Mouse (Mus musculus) neural tube, embryonic 14.5 days (tissue): ENCODE data around the gene Mpzl2. TPM values are rescaled to one million over a fixed set of nuclear protein-coding genes. Genes with fewer than 3 reads are reported as not detected.

ENCODE experiments used
- ATAC-seq: fragments of 200-750 bp; cut with Nextera tagmentation; 2 replicates; pipeline ENCODE4 v1.8.0; 2017; ENCODE audit warnings: low read depth, mild to moderate bottlenecking, moderate TSS enrichment, moderate library complexity
- H3K27ac ChIP-seq: fragments of 300-500 bp; sonication (generic); 2 replicates; pipeline ENCODE4 v1.5.1; 2014; ENCODE audit warnings: low read depth, mild to moderate bottlenecking, control low read depth, low read length, moderate library complexity, mixed read lengths
- H3K27me3 ChIP-seq: fragments of 300-500 bp; sonication (generic); 2 replicates; pipeline ENCODE4 v1.6.1; 2014; ENCODE audit warnings: low read length; ENCODE audit not compliant: control insufficient read depth, insufficient read depth
- H3K36me3 ChIP-seq: fragments of 300-500 bp; sonication (generic); 2 replicates; pipeline ENCODE4 v1.6.1; 2014; ENCODE audit warnings: low read length, mixed read lengths; ENCODE audit not compliant: control insufficient read depth, insufficient read depth
- H3K4me1 ChIP-seq: fragments of 300-500 bp; sonication (generic); 2 replicates; pipeline ENCODE4 v1.6.1; 2014; ENCODE audit warnings: low read length; ENCODE audit not compliant: control insufficient read depth, insufficient read depth
- H3K4me2 ChIP-seq: fragments of 300-500 bp; sonication (generic); 2 replicates; pipeline ENCODE4 v1.6.1; 2014; ENCODE audit warnings: mild to moderate bottlenecking, low read depth, low read length, control low read depth
- H3K4me3 ChIP-seq: fragments of 300-500 bp; sonication (generic); 2 replicates; pipeline ENCODE4 v1.5.1; 2014; ENCODE audit warnings: low read depth, low read length, control low read depth, mixed read lengths
- H3K9ac ChIP-seq: fragments of 300-500 bp; sonication (generic); replicated peaks from 2 replicates; pipeline ENCODE4 v1.6.1; 2014; ENCODE audit warnings: low read depth, mild to moderate bottlenecking, control low read depth, low read length, mixed read lengths
- H3K9me3 ChIP-seq: fragments of 300-500 bp; sonication (generic); 2 replicates; pipeline ENCODE4 v1.6.1; 2016; ENCODE audit warnings: low read length; ENCODE audit not compliant: control insufficient read depth
- WGBS: fragments of 180-500 bp; shearing (Covaris S2); extraction: QIAGEN DNeasy Blood & Tissue Kit; methylation state at CpG from one replicate; pipeline ENCODE4 v1.1.7; 2014; 5-methylcytosine and 5-hydroxymethylcytosine counted together
- polyA plus RNA-seq: library from polyadenylated mRNA; unstranded; fragments of >200 nt; fragmentation: Nextera tagmentation; extraction: Ambion mirVana; gene quantifications from 2 replicates; pipeline ENCODE4 v1.2.1, GENCODE M21; 2014

The Mpzl2 gene
- polyA plus RNA-seq, 1 experiment from 2014 or later, result not detected

- no peaks in the 10 kb centered on the region for H3K36me3 ChIP-seq
- H3K4me1 ChIP-seq, result no peaks in the 10 kb centered on the region
- H3K9ac ChIP-seq, result no peak overlapping the region
- H3K4me2 ChIP-seq, result no peak overlapping the region
- no peak for ATAC-seq
- H3K27ac ChIP-seq, result no peak overlapping the region
- no peaks in the 10 kb centered on the region for H3K9me3 ChIP-seq
- no peak overlapping the region for H3K4me3 ChIP-seq
- no peaks in the 10 kb centered on the region for H3K27me3 ChIP-seq
These were observed 48.4 kb downstream of the Mpzl2 start for GRCm38 (mm10) chr9:45088040-45088439.

GRCm38 (mm10) chr9:45090811-45091210 lies 51.2 kb downstream of the Mpzl2 start:
- no peaks in the 10 kb centered on the region for H3K4me1 ChIP-seq
- no peak for ATAC-seq
- H3K4me2 ChIP-seq, result no peak overlapping the region
- 72% methylated on average over 3 of the region's 3 CpGs for WGBS
- no peaks in the 10 kb centered on the region for H3K9me3 ChIP-seq
- H3K4me3 ChIP-seq, result no peak overlapping the region
- no peaks in the 10 kb centered on the region for H3K27me3 ChIP-seq
- no peak overlapping the region for H3K27ac ChIP-seq
- no peak overlapping the region for H3K9ac ChIP-seq
- no peaks in the 10 kb centered on the region for H3K36me3 ChIP-seq

GRCm38 (mm10) chr9:45092641-45093040 lies 53.0 kb downstream of the Mpzl2 start:
- Histone ChIP-seq H3K9ac (no peak overlapping the region), H3K27me3 (no peaks in the 10 kb centered on the region), H3K27ac (no peak overlapping the region), H3K9me3 (no peaks in the 10 kb centered on the region), H3K36me3 (no peaks in the 10 kb centered on the region), H3K4me2 (no peak overlapping the region), H3K4me3 (no peak overlapping the region), H3K4me1 (no peaks in the 10 kb centered on the region)
- no peak for ATAC-seq
- 70% methylated on average over 4 of the region's 4 CpGs for WGBS

- 79% methylated on average over 6 of the region's 6 CpGs for WGBS
- Histone ChIP-seq H3K27ac (no peak overlapping the region), H3K4me2 (no peak overlapping the region), H3K27me3 (no peaks in the 10 kb centered on the region), H3K36me3 (no peaks in the 10 kb centered on the region), H3K4me3 (no peak overlapping the region), H3K9ac (no peak overlapping the region), H3K9me3 (no peaks in the 10 kb centered on the region), H3K4me1 (no peaks in the 10 kb centered on the region)
- no peak for ATAC-seq
These were observed 55.7 kb downstream of the Mpzl2 start for GRCm38 (mm10) chr9:45095149-45095937.

- WGBS, result 90% methylated on average over 5 of the region's 5 CpGs
These were observed 58.3 kb downstream of the Mpzl2 start for GRCm38 (mm10) chr9:45097877-45098276.

GRCm38 (mm10) chr9:45098426-45098825 lies 58.8 kb downstream of the Mpzl2 start:
- Histone ChIP-seq H3K36me3 (no peaks in the 10 kb centered on the region), H3K4me1 (no peaks in the 10 kb centered on the region)

More at GRCm38 (mm10) chr9:45097877-45098276, 58.3 kb downstream of the Mpzl2 start:
- Histone ChIP-seq H3K4me1 (no peaks in the 10 kb centered on the region), H3K27me3 (no peaks in the 10 kb centered on the region), H3K4me3 (no peak overlapping the region), H3K9ac (no peak overlapping the region), H3K9me3 (no peaks in the 10 kb centered on the region), H3K36me3 (no peaks in the 10 kb centered on the region), H3K27ac (no peak overlapping the region), H3K4me2 (no peak overlapping the region)
- ATAC-seq, result no peak

GRCm38 (mm10) chr9:45102528-45102927 lies 62.9 kb downstream of the Mpzl2 start:
- Histone ChIP-seq H3K9me3 (no peaks in the 10 kb centered on the region), H3K27ac (no peak overlapping the region), H3K27me3 (no peaks in the 10 kb centered on the region), H3K9ac (no peak overlapping the region), H3K4me1 (no peaks in the 10 kb centered on the region), H3K4me3 (no peak overlapping the region), H3K4me2 (no peak overlapping the region), H3K36me3 (no peaks in the 10 kb centered on the region)
- WGBS, result 84% methylated on average over 1 of the region's 1 CpGs
- no peak for ATAC-seq

More at GRCm38 (mm10) chr9:45098426-45098825, 58.8 kb downstream of the Mpzl2 start:
- Histone ChIP-seq H3K4me2 (no peak overlapping the region), H3K9ac (no peak overlapping the region), H3K4me3 (no peak overlapping the region), H3K27ac (no peak overlapping the region), H3K27me3 (no peaks in the 10 kb centered on the region), H3K9me3 (no peaks in the 10 kb centered on the region)
- 65% methylated on average over 3 of the region's 3 CpGs for WGBS
- ATAC-seq, result no peak

GRCm38 (mm10) chr9:45103211-45103979 lies 63.8 kb downstream of the Mpzl2 start:
- no peak overlapping the region for H3K9ac ChIP-seq
- no peak for ATAC-seq
- no peaks in the 10 kb centered on the region for H3K27me3 ChIP-seq
- no peak overlapping the region for H3K4me2 ChIP-seq
- 78% methylated on average over 11 of the region's 11 CpGs for WGBS
- H3K36me3 ChIP-seq, result no peaks in the 10 kb centered on the region
- H3K4me1 ChIP-seq, result no peaks in the 10 kb centered on the region
- H3K27ac ChIP-seq, result no peak overlapping the region
- no peak overlapping the region for H3K4me3 ChIP-seq
- no peaks in the 10 kb centered on the region for H3K9me3 ChIP-seq
